Mouse (Mus musculus): ENCODE data around the gene Nipal4.

- TF ChIP-seq TCF12 (IDR thresholded peaks at IDR 0.05; ENCODE audit: insufficient read depth, poor library complexity, severe bottlenecking) = no peak
- TF ChIP-seq POLR2A (IDR thresholded peaks at IDR 0.05; ENCODE audit: insufficient read length, low read depth) = no peak
- TF ChIP-seq POLR2AphosphoS2 (IDR thresholded peaks at IDR 0.05; ENCODE audit: insufficient read length, low read depth) = no peak
- TF ChIP-seq USF1 (IDR thresholded peaks at IDR 0.05; ENCODE audit: low read depth) = no peak
- no peak for TF ChIP-seq MAX (IDR thresholded peaks at IDR 0.05; ENCODE audit: low read depth)
- no peak for TF ChIP-seq CEBPB (IDR thresholded peaks at IDR 0.05; ENCODE audit: insufficient read depth, poor library complexity, severe bottlenecking)
- no peak for TF ChIP-seq MYOD1 (IDR thresholded peaks at IDR 0.05; ENCODE audit: control insufficient read depth in 1 of 3, insufficient read length in 2 of 3, low read depth in 2 of 3)
- TF ChIP-seq E2F4 (IDR thresholded peaks at IDR 0.05; ENCODE audit: insufficient read depth) = no peak
- TF ChIP-seq TCF3 (IDR thresholded peaks at IDR 0.05; ENCODE audit: insufficient read length, low read depth) = no peak
Observed at GRCm38 (mm10) chr11:46125835-46126229, 40.5 kb downstream of the Nipal4 start.

Data from myocyte (in vitro differentiated cells).